Mouse (Mus musculus): Measurements from ENCODE around the gene Polk. TPM values are rescaled to one million over a fixed set of nuclear protein-coding genes. Genes with fewer than 3 reads are reported as not detected.

Polk gene
- polyA plus RNA-seq, 1 experiment from 2014 or later: 7.6 TPM

DNA sequence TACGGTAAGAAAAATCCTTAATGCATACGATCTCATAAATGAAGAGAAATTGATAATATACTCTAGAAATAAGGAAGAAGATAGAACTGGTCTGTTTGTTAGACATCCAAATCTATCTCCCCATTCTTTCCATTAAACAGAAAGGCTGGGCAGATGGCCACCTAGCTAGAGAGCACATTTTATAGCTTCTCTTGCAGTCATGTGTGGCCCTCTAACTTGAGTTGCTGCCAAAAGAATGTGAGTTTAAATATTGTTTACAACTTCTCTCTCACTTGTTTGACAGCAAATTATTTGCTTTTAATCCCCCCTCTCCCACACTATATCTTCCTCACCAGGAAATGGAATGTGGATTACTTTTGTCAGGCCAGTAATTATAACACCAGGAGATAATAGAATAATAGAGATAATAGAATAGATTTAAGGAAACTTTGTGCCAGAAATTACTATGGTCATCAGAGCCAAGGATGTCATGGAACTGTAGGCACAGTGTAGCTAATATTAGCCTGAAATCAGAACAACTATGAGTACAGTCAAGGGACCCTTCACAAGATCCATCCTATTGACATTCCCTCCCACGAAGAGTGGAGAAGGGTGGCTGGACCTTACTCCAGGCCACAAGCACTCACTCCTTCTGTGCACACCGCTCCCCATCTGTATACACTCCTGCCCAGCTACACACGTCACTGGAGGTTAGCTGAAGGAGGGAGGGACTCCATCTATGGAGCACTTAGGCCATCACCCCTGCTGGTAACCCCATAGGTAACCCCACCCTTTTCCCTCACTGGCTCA is 28.0 kb downstream of the Polk start:
- 77% methylated on average over 5 of the region's 5 CpGs for WGBS
- peaks cover 8 to 11% of the 10 kb centered on the region in 2 experiments; a peak in 3 of 4 replicates for H3K4me1 ChIP-seq (ENCODE audit: control insufficient read depth in 2 of 2, insufficient read depth in 2 of 2, low read length in 2 of 2)
- no peak overlapping the region for H3K4me2 ChIP-seq (ENCODE audit: low read length)
- H3K27ac ChIP-seq (replicated peaks in 1 of 2; ENCODE audit: control insufficient read depth in 1 of 2, insufficient read depth in 1 of 2, low read depth in 2 of 2, low read length in 2 of 2): no peak overlapping the region
- no peak for ATAC-seq (ENCODE audit: insufficient number of reproducible peaks, insufficient read depth, low FRiP score, low read depth)
- no peak overlapping the region for H3K4me3 ChIP-seq (ENCODE audit: control insufficient read depth in 1 of 2, insufficient read depth in 1 of 2, low read depth in 1 of 2, low read length in 2 of 2)
- no peak overlapping the region for H3K9ac ChIP-seq (ENCODE audit: low read length)
- peaks cover 7% of the 10 kb centered on the region for H3K36me3 ChIP-seq (ENCODE audit: control insufficient read depth, insufficient read depth, low read length)
- no peaks in the 10 kb centered on the region for H3K9me3 ChIP-seq (ENCODE audit: control insufficient read depth, low read length)
- H3K27me3 ChIP-seq (ENCODE audit: control insufficient read depth, insufficient read depth, low read length): no peaks in the 10 kb centered on the region

DNA sequence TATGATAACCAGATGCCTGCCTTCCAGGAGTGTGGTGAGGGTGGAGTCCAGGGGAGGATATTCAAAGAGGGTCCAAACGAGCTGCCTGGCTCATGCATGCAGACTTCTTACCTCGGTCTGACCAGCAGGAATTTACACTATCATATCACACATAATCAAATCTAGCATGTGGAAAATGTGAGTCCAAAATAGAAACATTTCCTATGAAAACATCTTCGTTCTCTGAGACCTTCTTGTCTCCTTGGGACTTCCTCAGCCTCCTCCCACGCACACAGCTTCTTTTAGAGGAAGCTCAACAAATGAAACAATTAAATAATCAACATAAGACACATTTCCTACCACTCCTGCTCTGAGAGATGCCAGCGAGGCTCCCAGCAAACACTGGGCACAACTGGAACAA is 30.5 kb downstream of the Polk start:
- Histone ChIP-seq H3K4me1 (ENCODE audit: control insufficient read depth in 2 of 2, insufficient read depth in 2 of 2, low read length in 2 of 2) (peaks cover 8 to 11% of the 10 kb centered on the region in 2 experiments; a peak in 3 of 4 replicates), H3K9me3 (ENCODE audit: control insufficient read depth, low read length) (no peaks in the 10 kb centered on the region), H3K4me2 (ENCODE audit: low read length) (no peak overlapping the region), H3K27ac (replicated peaks in 1 of 2; ENCODE audit: control insufficient read depth in 1 of 2, insufficient read depth in 1 of 2, low read depth in 2 of 2, low read length in 2 of 2) (peak overlapping the region; percentile 53 to 55; a peak in 3 of 4 replicates), H3K9ac (ENCODE audit: low read length) (no peak overlapping the region), H3K4me3 (ENCODE audit: control insufficient read depth in 1 of 2, insufficient read depth in 1 of 2, low read depth in 1 of 2, low read length in 2 of 2) (no peak overlapping the region), H3K36me3 (ENCODE audit: control insufficient read depth, insufficient read depth, low read length) (peaks cover 7% of the 10 kb centered on the region), H3K27me3 (ENCODE audit: control insufficient read depth, insufficient read depth, low read length) (no peaks in the 10 kb centered on the region)
- WGBS: 50% methylated on average over 5 of the region's 5 CpGs
- no peak for ATAC-seq (ENCODE audit: insufficient number of reproducible peaks, insufficient read depth, low FRiP score, low read depth)

DNA sequence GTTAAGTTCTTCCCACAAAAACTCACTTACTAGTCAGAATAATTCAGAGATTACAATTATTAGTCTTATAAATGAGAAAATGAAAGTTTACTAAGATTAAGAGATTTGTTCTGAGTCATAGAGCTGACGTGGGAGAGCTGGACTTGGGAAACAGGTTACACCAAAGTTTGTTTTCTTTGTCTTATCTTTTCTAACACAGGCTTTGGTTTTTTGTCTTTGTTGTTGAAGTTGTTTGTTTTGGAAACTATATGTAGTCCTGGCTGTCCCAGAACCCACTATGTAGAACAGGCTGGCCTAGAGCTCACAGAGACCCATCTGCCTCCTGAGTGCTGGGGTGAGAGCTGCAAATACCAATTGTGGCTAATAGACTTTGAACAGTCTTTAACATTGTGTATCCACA is 31.1 kb downstream of the Polk start:
- Histone ChIP-seq H3K27me3 (ENCODE audit: control insufficient read depth, insufficient read depth, low read length) (no peaks in the 10 kb centered on the region), H3K9me3 (ENCODE audit: control insufficient read depth, low read length) (no peaks in the 10 kb centered on the region), H3K27ac (replicated peaks in 1 of 2; ENCODE audit: control insufficient read depth in 1 of 2, insufficient read depth in 1 of 2, low read depth in 2 of 2, low read length in 2 of 2) (peak overlapping the region; percentile 55 to 74; a peak in 3 of 4 replicates), H3K4me2 (ENCODE audit: low read length) (no peak overlapping the region), H3K36me3 (ENCODE audit: control insufficient read depth, insufficient read depth, low read length) (peaks cover 9% of the 10 kb centered on the region), H3K4me3 (ENCODE audit: control insufficient read depth in 1 of 2, insufficient read depth in 1 of 2, low read depth in 1 of 2, low read length in 2 of 2) (no peak overlapping the region), H3K4me1 (ENCODE audit: control insufficient read depth in 2 of 2, insufficient read depth in 2 of 2, low read length in 2 of 2) (peaks cover 8 to 11% of the 10 kb centered on the region in 2 experiments; a peak in 3 of 4 replicates), H3K9ac (ENCODE audit: low read length) (no peak overlapping the region)
- WGBS: 84% methylated on average over 1 of the region's 1 CpGs
- ATAC-seq (ENCODE audit: insufficient number of reproducible peaks, insufficient read depth, low FRiP score, low read depth): no peak

DNA sequence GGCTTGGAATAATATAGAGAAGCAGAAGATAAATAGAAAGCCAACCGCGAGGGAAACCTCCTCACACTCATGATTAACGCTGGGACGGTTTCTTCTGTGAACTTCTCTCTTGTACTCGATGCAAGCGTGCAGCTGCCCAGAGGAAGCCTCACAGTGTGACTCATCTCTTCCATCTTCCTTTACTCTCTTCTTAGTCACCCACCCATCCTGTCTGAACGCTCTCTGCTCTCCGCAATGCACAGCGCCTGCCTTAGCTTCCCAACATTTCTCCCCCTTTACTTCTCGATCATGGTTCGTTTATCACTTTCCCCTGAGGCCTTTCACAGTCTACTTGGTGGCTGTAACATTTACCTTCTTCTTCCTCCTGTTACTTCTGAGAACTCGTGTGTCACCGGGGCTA is 31.7 kb downstream of the Polk start:
- 60% methylated on average over 13 of the region's 13 CpGs for WGBS
- no peak overlapping the region for H3K4me3 ChIP-seq (ENCODE audit: control insufficient read depth in 1 of 2, insufficient read depth in 1 of 2, low read depth in 1 of 2, low read length in 2 of 2)
- ATAC-seq (ENCODE audit: insufficient number of reproducible peaks, insufficient read depth, low FRiP score, low read depth): peak; percentile 77; the same call in 1 of the 2 replicates
- peaks cover 5% of the 10 kb centered on the region; the same call in 1 of the 2 replicates for H3K36me3 ChIP-seq (ENCODE audit: control insufficient read depth, insufficient read depth, low read length)
- peak overlapping the region; percentile 55 to 74 for H3K27ac ChIP-seq (replicated peaks in 1 of 2; ENCODE audit: control insufficient read depth in 1 of 2, insufficient read depth in 1 of 2, low read depth in 2 of 2, low read length in 2 of 2)
- no peak overlapping the region for H3K9ac ChIP-seq (ENCODE audit: low read length)
- no peak overlapping the region for H3K4me2 ChIP-seq (ENCODE audit: low read length)
- H3K27me3 ChIP-seq (ENCODE audit: control insufficient read depth, insufficient read depth, low read length): no peaks in the 10 kb centered on the region
- peaks cover 8 to 11% of the 10 kb centered on the region in 2 experiments; a peak in 3 of 4 replicates for H3K4me1 ChIP-seq (ENCODE audit: control insufficient read depth in 2 of 2, insufficient read depth in 2 of 2, low read length in 2 of 2)
- no peaks in the 10 kb centered on the region for H3K9me3 ChIP-seq (ENCODE audit: control insufficient read depth, low read length)

DNA sequence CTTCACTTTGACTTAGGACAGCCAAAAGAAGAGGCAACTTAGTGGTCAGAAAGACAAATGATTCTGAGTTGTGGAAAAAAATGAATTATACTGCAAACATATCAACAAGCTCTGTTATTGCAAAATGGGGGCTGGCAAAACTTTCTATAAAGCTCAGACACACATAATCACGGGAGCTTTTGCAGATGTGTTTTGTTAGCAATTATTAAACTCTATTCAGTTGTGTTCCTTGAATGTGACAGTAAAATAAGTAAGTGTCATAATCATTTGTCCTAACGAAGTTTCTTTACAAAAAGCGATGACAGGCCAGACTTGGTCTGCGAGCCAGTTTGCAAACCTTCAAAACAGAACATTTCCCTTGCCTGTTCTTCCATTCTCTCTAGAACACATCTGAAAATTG is 34.8 kb downstream of the Polk start:
- H3K9me3 ChIP-seq (ENCODE audit: control insufficient read depth, low read length): no peaks in the 10 kb centered on the region
- no peaks in the 10 kb centered on the region for H3K27me3 ChIP-seq (ENCODE audit: control insufficient read depth, insufficient read depth, low read length)
- 88% methylated on average over 4 of the region's 4 CpGs for whole genome bisulfite sequencing
- H3K27ac ChIP-seq (replicated peaks in 1 of 2; ENCODE audit: control insufficient read depth in 1 of 2, insufficient read depth in 1 of 2, low read depth in 2 of 2, low read length in 2 of 2): no peak overlapping the region
- no peak overlapping the region for H3K9ac ChIP-seq (ENCODE audit: low read length)
- peaks cover 0 to 6% of the 10 kb centered on the region in 2 experiments; a peak in 2 of 4 replicates for H3K4me1 ChIP-seq (ENCODE audit: control insufficient read depth in 2 of 2, insufficient read depth in 2 of 2, low read length in 2 of 2)
- peaks cover 8% of the 10 kb centered on the region; the same call in 1 of the 2 replicates for H3K36me3 ChIP-seq (ENCODE audit: control insufficient read depth, insufficient read depth, low read length)
- H3K4me2 ChIP-seq (ENCODE audit: low read length): no peak overlapping the region
- no peak for ATAC-seq (ENCODE audit: insufficient number of reproducible peaks, insufficient read depth, low FRiP score, low read depth)
- no peak overlapping the region for H3K4me3 ChIP-seq (ENCODE audit: control insufficient read depth in 1 of 2, insufficient read depth in 1 of 2, low read depth in 1 of 2, low read length in 2 of 2)

DNA sequence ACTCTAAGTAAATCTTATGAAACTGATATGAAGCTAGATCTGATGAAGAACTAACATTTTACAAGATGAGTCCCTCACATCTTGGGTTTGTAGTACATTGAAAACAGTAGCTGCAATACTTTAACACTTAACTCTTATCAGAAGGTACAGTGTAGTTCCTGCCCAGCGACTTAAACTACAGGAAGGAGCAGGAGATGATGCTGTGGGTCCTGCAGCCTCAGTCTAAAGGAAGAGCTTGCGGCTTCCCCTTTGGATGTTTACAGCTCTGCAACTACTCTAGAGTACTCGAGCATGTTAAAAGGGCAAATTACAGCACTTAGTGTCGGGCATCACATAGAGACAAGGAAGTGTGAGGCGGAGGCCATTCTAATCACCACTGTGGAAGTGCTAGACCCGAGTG is 36.1 kb downstream of the Polk start:
- Histone ChIP-seq H3K27me3 (ENCODE audit: control insufficient read depth, insufficient read depth, low read length) (no peaks in the 10 kb centered on the region), H3K9ac (ENCODE audit: low read length) (no peak overlapping the region), H3K36me3 (ENCODE audit: control insufficient read depth, insufficient read depth, low read length) (peaks cover 8% of the 10 kb centered on the region; the same call in 1 of the 2 replicates), H3K27ac (replicated peaks in 1 of 2; ENCODE audit: control insufficient read depth in 1 of 2, insufficient read depth in 1 of 2, low read depth in 2 of 2, low read length in 2 of 2) (no peak overlapping the region), H3K4me1 (ENCODE audit: control insufficient read depth in 2 of 2, insufficient read depth in 2 of 2, low read length in 2 of 2) (peaks cover 0 to 4% of the 10 kb centered on the region in 2 experiments; a peak in 2 of 4 replicates), H3K4me3 (ENCODE audit: control insufficient read depth in 1 of 2, insufficient read depth in 1 of 2, low read depth in 1 of 2, low read length in 2 of 2) (no peak overlapping the region), H3K4me2 (ENCODE audit: low read length) (no peak overlapping the region), H3K9me3 (ENCODE audit: control insufficient read depth, low read length) (no peaks in the 10 kb centered on the region)
- ATAC-seq (ENCODE audit: insufficient number of reproducible peaks, insufficient read depth, low FRiP score, low read depth): no peak
- 60% methylated on average over 6 of the region's 6 CpGs for WGBS

DNA sequence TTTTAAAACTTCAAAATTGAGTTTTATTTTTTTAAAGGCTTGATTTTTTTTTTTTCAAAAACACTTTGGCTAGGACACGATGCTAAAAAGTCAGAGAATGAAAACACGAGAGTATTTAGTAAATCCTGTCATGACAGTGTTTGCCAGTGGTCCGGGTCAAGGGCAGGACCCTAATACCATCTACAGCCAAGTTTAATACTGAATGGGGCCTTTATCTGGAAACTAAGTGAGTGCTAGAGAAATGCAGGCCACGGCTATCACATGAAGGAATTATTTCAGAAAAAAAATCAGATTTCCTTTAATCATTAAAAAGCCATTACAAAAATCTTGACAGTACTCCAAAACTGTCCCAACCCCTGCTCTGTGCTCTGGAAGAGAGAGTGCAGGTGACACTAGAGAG is 36.7 kb downstream of the Polk start:
- 82% methylated on average over 4 of the region's 4 CpGs for WGBS
- no peak for ATAC-seq (ENCODE audit: insufficient number of reproducible peaks, insufficient read depth, low FRiP score, low read depth)
- Histone ChIP-seq H3K4me3 (ENCODE audit: control insufficient read depth in 1 of 2, insufficient read depth in 1 of 2, low read depth in 1 of 2, low read length in 2 of 2) (no peak overlapping the region), H3K4me2 (ENCODE audit: low read length) (no peak overlapping the region), H3K9ac (ENCODE audit: low read length) (no peak overlapping the region), H3K27ac (replicated peaks in 1 of 2; ENCODE audit: control insufficient read depth in 1 of 2, insufficient read depth in 1 of 2, low read depth in 2 of 2, low read length in 2 of 2) (no peak overlapping the region), H3K9me3 (ENCODE audit: control insufficient read depth, low read length) (no peaks in the 10 kb centered on the region), H3K36me3 (ENCODE audit: control insufficient read depth, insufficient read depth, low read length) (peaks cover 12% of the 10 kb centered on the region), H3K27me3 (ENCODE audit: control insufficient read depth, insufficient read depth, low read length) (no peaks in the 10 kb centered on the region), H3K4me1 (ENCODE audit: control insufficient read depth in 2 of 2, insufficient read depth in 2 of 2, low read length in 2 of 2) (peaks cover 0 to 4% of the 10 kb centered on the region in 2 experiments; a peak in 2 of 4 replicates)
